Mouse (Mus musculus) spleen, adult 2 months (tissue): ENCODE data around the gene Atg4c. TPM values are rescaled to one million over a fixed set of nuclear protein-coding genes. Genes with fewer than 3 reads are reported as not detected.

Experiments used
- DNase-seq, 2 experiments: peaks; one replicate each; pipeline versions ENCODE4 v3.0.0 to v3.0.0-alpha.2; 2012 to 2021; ENCODE audit warnings: low spot score in 2 of 2, low read depth in 1 of 2
- H3K27ac ChIP-seq: fragments of 200-500 bp; 2 replicates; pipeline ENCODE4 v1.5.1; 2012; ENCODE audit warnings: low read length, inconsistent platforms; ENCODE audit not compliant: insufficient read depth
- H3K27me3 ChIP-seq: fragments of 200-500 bp; 2 replicates; pipeline ENCODE4 v1.6.1; 2012; ENCODE audit warnings: mild to moderate bottlenecking, moderate library complexity, low read length, inconsistent platforms; ENCODE audit not compliant: control insufficient read depth, insufficient read depth
- H3K36me3 ChIP-seq: fragments of 200-500 bp; 2 replicates; pipeline ENCODE4 v1.6.1; 2012; ENCODE audit warnings: mild to moderate bottlenecking, low read length, inconsistent platforms; ENCODE audit not compliant: control insufficient read depth, insufficient read depth
- H3K4me1 ChIP-seq: fragments of 200-500 bp; 2 replicates; pipeline ENCODE4 v1.6.1; 2011; ENCODE audit warnings: inconsistent platforms; ENCODE audit not compliant: control insufficient read depth, insufficient read depth, insufficient read length
- H3K4me3 ChIP-seq: fragments of 200-500 bp; 2 replicates; pipeline ENCODE4 v1.5.1; 2011; ENCODE audit warnings: mild to moderate bottlenecking, inconsistent platforms; ENCODE audit not compliant: insufficient read depth, insufficient read length; ENCODE audit errors: extremely low read depth
- CTCF ChIP-seq: fragments of 200-500 bp; IDR thresholded peaks from 2 replicates; pipeline ENCODE4 v1.5.1; 2011; ENCODE audit warnings: mild to moderate bottlenecking, inconsistent platforms; ENCODE audit not compliant: insufficient read depth, insufficient read length, insufficient replicate concordance; ENCODE audit errors: extremely low read depth
- POLR2A ChIP-seq: fragments of 200-500 bp; IDR thresholded peaks from 2 replicates; pipeline ENCODE4 v1.6.1; 2011; ENCODE audit warnings: low read depth, low read length, inconsistent platforms
- WGBS: fragments of 180-500 bp; shearing (Covaris S2); methylation state at CpG from one replicate; pipeline ENCODE4 v1.1.7; 2018; 5-methylcytosine and 5-hydroxymethylcytosine counted together
- polyA plus RNA-seq: library from polyadenylated mRNA; depleted of rRNA; stranded (reverse); fragments of >200 nt; gene quantifications from 2 replicates; pipeline ENCODE4 v1.2.3, GENCODE M21; 2012

Atg4c gene
- polyA plus RNA-seq, 1 experiment, result 1.2 TPM

GRCm38 (mm10) chr4:99161457-99161971 is 32.2 kb upstream of the Atg4c start:
- H3K4me1 ChIP-seq, result no peaks in the 10 kb centered on the region
- 47% methylated on average over 6 of the region's 6 CpGs for WGBS
- TF ChIP-seq CTCF (no peak), POLR2A (no peak)
- no peak for DNase-seq
- peak overlapping the region; percentile 60 for H3K27ac ChIP-seq
- H3K36me3 ChIP-seq, result no peaks in the 10 kb centered on the region
- H3K27me3 ChIP-seq, result no peaks in the 10 kb centered on the region
- no peak overlapping the region for H3K4me3 ChIP-seq

DNA sequence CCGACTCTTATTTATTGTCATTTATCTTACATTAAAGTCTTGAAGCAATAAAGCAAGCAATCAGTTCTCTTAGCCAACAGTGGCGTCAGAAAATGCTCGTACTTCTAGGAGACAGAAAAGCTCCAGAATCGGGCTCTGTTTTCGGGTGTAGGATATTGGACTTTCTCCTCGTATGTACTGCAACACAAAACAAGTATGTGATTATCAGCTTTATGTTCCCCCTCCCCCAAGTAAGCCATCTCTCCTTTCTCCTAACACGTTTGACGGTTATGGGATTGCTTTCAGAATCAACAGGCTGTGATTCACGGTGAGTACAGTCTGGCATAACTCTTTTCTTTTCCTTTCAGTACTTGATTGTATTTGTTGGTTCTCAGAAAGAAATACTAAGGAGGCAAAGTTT is 30.7 kb upstream of the Atg4c start:
- TF ChIP-seq CTCF (no peak), POLR2A (no peak)
- DNase-seq, result no peak
- H3K36me3 ChIP-seq, result no peaks in the 10 kb centered on the region
- no peaks in the 10 kb centered on the region for H3K27me3 ChIP-seq
- whole genome bisulfite sequencing, result 64% methylated on average over 9 of the region's 9 CpGs
- H3K4me3 ChIP-seq, result no peak overlapping the region
- H3K4me1 ChIP-seq, result no peaks in the 10 kb centered on the region
- H3K27ac ChIP-seq, result peak overlapping the region; percentile 22; the same call in 1 of the 2 replicates

GRCm38 (mm10) chr4:99163547-99163946 is 30.2 kb upstream of the Atg4c start:
- Histone ChIP-seq H3K4me3 (no peak overlapping the region), H3K27me3 (no peaks in the 10 kb centered on the region), H3K27ac (no peak overlapping the region), H3K4me1 (no peaks in the 10 kb centered on the region), H3K36me3 (no peaks in the 10 kb centered on the region)
- TF ChIP-seq POLR2A (no peak), CTCF (no peak)
- DNase-seq, result no peak
- 15% methylated on average over 4 of the region's 4 CpGs for WGBS

- Histone ChIP-seq H3K4me1 (no peaks in the 10 kb centered on the region), H3K4me3 (no peak overlapping the region), H3K36me3 (no peaks in the 10 kb centered on the region), H3K27me3 (no peaks in the 10 kb centered on the region), H3K27ac (no peak overlapping the region)
- TF ChIP-seq POLR2A (no peak), CTCF (no peak)
- DNase-seq, result no peak
- 78% methylated on average over 5 of the region's 5 CpGs for WGBS
These were observed 24.9 kb upstream of the Atg4c start for GRCm38 (mm10) chr4:99168869-99169268.

DNA sequence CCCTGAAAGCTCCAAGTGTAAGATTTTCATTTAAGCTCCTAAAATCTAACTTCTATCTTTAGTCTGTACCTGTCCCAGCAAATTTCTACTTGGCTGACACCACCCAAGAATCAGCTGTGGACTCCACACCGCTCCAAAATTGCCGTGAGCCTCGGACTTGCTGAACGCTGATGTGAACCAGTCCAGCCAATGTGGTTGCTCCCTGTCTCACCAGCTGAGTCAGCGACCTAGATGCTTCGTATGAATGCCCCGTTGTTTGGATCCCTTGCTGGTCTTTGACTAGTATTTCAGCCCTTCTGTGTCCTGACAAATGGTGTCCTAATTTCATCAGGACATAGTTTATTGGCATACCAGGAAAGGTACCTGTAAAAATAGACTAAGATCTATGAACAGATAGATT is 19.5 kb upstream of the Atg4c start:
- H3K27ac ChIP-seq, result no peak overlapping the region
- DNase-seq, result no peak
- H3K27me3 ChIP-seq, result no peaks in the 10 kb centered on the region; the same call in 1 of the 2 replicates
- no peak overlapping the region for H3K4me3 ChIP-seq
- no peaks in the 10 kb centered on the region for H3K36me3 ChIP-seq
- no peak for TF ChIP-seq POLR2A
- no peak for TF ChIP-seq CTCF
- WGBS, result 93% methylated on average over 7 of the region's 7 CpGs
- no peaks in the 10 kb centered on the region for H3K4me1 ChIP-seq

GRCm38 (mm10) chr4:99176841-99177240 is 16.9 kb upstream of the Atg4c start:
- H3K27me3 ChIP-seq, result no peaks in the 10 kb centered on the region; the same call in 1 of the 2 replicates
- H3K4me3 ChIP-seq, result no peak overlapping the region
- WGBS, result 81% methylated on average over 7 of the region's 7 CpGs
- TF ChIP-seq CTCF (no peak), POLR2A (no peak)
- no peak overlapping the region for H3K27ac ChIP-seq
- H3K4me1 ChIP-seq, result no peaks in the 10 kb centered on the region
- no peaks in the 10 kb centered on the region for H3K36me3 ChIP-seq
- DNase-seq, result no peak

- DNase-seq, result no peak
- H3K27ac ChIP-seq, result no peak overlapping the region
- H3K27me3 ChIP-seq, result no peaks in the 10 kb centered on the region; the same call in 1 of the 2 replicates
- H3K4me3 ChIP-seq, result no peak overlapping the region
- TF ChIP-seq CTCF (no peak), POLR2A (no peak)
- no peaks in the 10 kb centered on the region for H3K4me1 ChIP-seq
- 55% methylated on average over 4 of the region's 4 CpGs for WGBS
- H3K36me3 ChIP-seq, result no peaks in the 10 kb centered on the region
These were observed 16.5 kb upstream of the Atg4c start for GRCm38 (mm10) chr4:99177255-99177654.

- TF ChIP-seq CTCF, result no peak
These were observed 14.9 kb upstream of the Atg4c start for GRCm38 (mm10) chr4:99178851-99179250.

More at GRCm38 (mm10) chr4:99178851-99179250, 14.9 kb upstream of the Atg4c start:
- WGBS, result 87% methylated on average over 5 of the region's 5 CpGs
- H3K4me3 ChIP-seq, result no peak overlapping the region
- H3K27ac ChIP-seq, result no peak overlapping the region
- no peaks in the 10 kb centered on the region for H3K4me1 ChIP-seq
- no peaks in the 10 kb centered on the region for H3K36me3 ChIP-seq
- DNase-seq, result no peak
- H3K27me3 ChIP-seq, result no peaks in the 10 kb centered on the region; the same call in 1 of the 2 replicates
